Mouse (Mus musculus) hindbrain, embryonic 16.5 days (tissue): ENCODE results near the gene Rfx4. TPM values are rescaled to one million over a fixed set of nuclear protein-coding genes. Genes with fewer than 3 reads are reported as not detected.

Experiments used
- ATAC-seq: fragments of 200-750 bp; cut with Nextera tagmentation; 2 replicates; pipeline ENCODE4 v1.8.0; 2017; ENCODE audit warnings: moderate TSS enrichment, moderate library complexity
- H3K27ac ChIP-seq: fragments of 300-500 bp; sonication (generic); 2 replicates; pipeline ENCODE4 v1.5.1; 2014; ENCODE audit warnings: low read depth, mild to moderate bottlenecking, control low read depth, low read length, moderate library complexity
- H3K27me3 ChIP-seq: fragments of 300-500 bp; sonication (generic); replicated peaks from 2 replicates; pipeline ENCODE4 v1.6.1; 2014; ENCODE audit warnings: low read length; ENCODE audit not compliant: control insufficient read depth, insufficient read depth
- H3K36me3 ChIP-seq: fragments of 300-500 bp; sonication (generic); 2 replicates; pipeline ENCODE4 v1.6.1; 2014; ENCODE audit warnings: mild to moderate bottlenecking, low read length, moderate library complexity, mixed read lengths; ENCODE audit not compliant: control insufficient read depth, insufficient read depth
- H3K4me1 ChIP-seq: fragments of 300-500 bp; sonication (generic); 2 replicates; pipeline ENCODE4 v1.6.1; 2014; ENCODE audit warnings: low read depth, low read length; ENCODE audit not compliant: control insufficient read depth, insufficient read depth
- H3K4me2 ChIP-seq: fragments of 300-500 bp; sonication (generic); 2 replicates; pipeline ENCODE4 v1.6.1; 2014; ENCODE audit warnings: mild to moderate bottlenecking, low read length, control low read depth, moderate library complexity
- H3K4me3 ChIP-seq: fragments of 300-500 bp; sonication (generic); 2 replicates; pipeline ENCODE4 v1.5.1; 2014; ENCODE audit warnings: mild to moderate bottlenecking, low read length, control low read depth, moderate library complexity
- H3K9ac ChIP-seq: fragments of 300-500 bp; sonication (generic); 2 replicates; pipeline ENCODE4 v1.6.1; 2014; ENCODE audit warnings: low read depth, mild to moderate bottlenecking, control low read depth, low read length, moderate library complexity
- H3K9me3 ChIP-seq: fragments of 300-500 bp; sonication (generic); 2 replicates; pipeline ENCODE4 v1.6.1; 2014; ENCODE audit warnings: mild to moderate bottlenecking, low read length, moderate library complexity; ENCODE audit not compliant: control insufficient read depth
- WGBS: fragments of 180-500 bp; shearing (Covaris S2); extraction: QIAGEN DNeasy Blood & Tissue Kit; methylation state at CpG from one replicate; pipeline ENCODE4 v1.1.7; 2014; 5-methylcytosine and 5-hydroxymethylcytosine counted together
- polyA plus RNA-seq: library from polyadenylated mRNA; unstranded; fragments of >200 nt; fragmentation: Nextera tagmentation; extraction: Ambion mirVana; gene quantifications from 2 replicates; pipeline ENCODE4 v1.2.1, GENCODE M21; 2015

The Rfx4 gene
- polyA plus RNA-seq, 1 experiment from 2014 or later = 16.1 TPM

DNA sequence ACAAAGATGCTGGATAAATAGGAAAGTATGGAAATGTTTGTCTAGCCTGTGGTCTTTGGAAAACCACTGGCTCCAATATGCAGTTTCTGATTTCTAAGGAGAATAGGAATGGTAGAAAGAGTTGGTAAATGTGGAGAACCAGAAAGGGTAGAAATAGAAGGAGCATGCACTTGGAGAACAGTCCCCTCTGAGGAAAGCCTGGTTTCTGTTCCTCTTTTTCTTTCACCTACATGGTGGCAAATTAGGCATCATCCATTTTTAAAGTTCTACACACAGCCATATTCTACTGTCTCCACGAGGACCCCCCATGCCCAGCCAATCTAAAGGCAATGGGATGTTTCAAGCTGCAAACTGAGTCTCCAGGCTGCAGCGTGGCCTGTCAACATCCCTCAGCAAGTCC is 81.5 kb downstream of the Rfx4 start:
- ATAC-seq = no peak
- WGBS = 94% methylated on average over 2 of the region's 2 CpGs
- no peaks in the 10 kb centered on the region for H3K27me3 ChIP-seq
- H3K9ac ChIP-seq = no peak overlapping the region
- no peaks in the 10 kb centered on the region for H3K4me1 ChIP-seq
- no peak overlapping the region for H3K4me2 ChIP-seq
- no peak overlapping the region for H3K4me3 ChIP-seq
- H3K9me3 ChIP-seq = no peaks in the 10 kb centered on the region
- no peaks in the 10 kb centered on the region for H3K36me3 ChIP-seq
- H3K27ac ChIP-seq = no peak overlapping the region

- Histone ChIP-seq H3K4me3 (no peak overlapping the region), H3K9me3 (no peaks in the 10 kb centered on the region), H3K27me3 (no peaks in the 10 kb centered on the region), H3K36me3 (no peaks in the 10 kb centered on the region), H3K9ac (no peak overlapping the region), H3K4me2 (no peak overlapping the region), H3K4me1 (no peaks in the 10 kb centered on the region), H3K27ac (no peak overlapping the region)
- WGBS = 79% methylated on average over 7 of the region's 7 CpGs
- ATAC-seq = no peak
Observed at GRCm38 (mm10) chr10:84838850-84839473, 83.1 kb downstream of the Rfx4 start.

- no peak overlapping the region for H3K4me2 ChIP-seq
- H3K27ac ChIP-seq = no peak overlapping the region
- H3K9me3 ChIP-seq = no peaks in the 10 kb centered on the region
- H3K4me1 ChIP-seq = no peaks in the 10 kb centered on the region; the same call in 1 of the 2 replicates
- no peaks in the 10 kb centered on the region for H3K36me3 ChIP-seq
- H3K27me3 ChIP-seq = no peaks in the 10 kb centered on the region
- H3K9ac ChIP-seq = no peak overlapping the region
- H3K4me3 ChIP-seq = no peak overlapping the region
- 68% methylated on average over 5 of the region's 5 CpGs for WGBS
- ATAC-seq = no peak
Observed at GRCm38 (mm10) chr10:84846638-84847037, 90.8 kb downstream of the Rfx4 start.

- 28% methylated on average over 12 of the region's 12 CpGs for WGBS
- Histone ChIP-seq H3K36me3 (no peaks in the 10 kb centered on the region), H3K4me1 (peaks cover 7% of the 10 kb centered on the region; the same call in 1 of the 2 replicates), H3K9me3 (no peaks in the 10 kb centered on the region), H3K27me3 (no peaks in the 10 kb centered on the region), H3K9ac (peak overlapping the region; percentile 23; the same call in 1 of the 2 replicates), H3K27ac (peak overlapping the region; percentile 57), H3K4me2 (peak overlapping the region; percentile 6; the same call in 1 of the 2 replicates), H3K4me3 (no peak overlapping the region)
- peak; percentile 97 for ATAC-seq
Observed at GRCm38 (mm10) chr10:84851981-84852979, 96.4 kb downstream of the Rfx4 start.

DNA sequence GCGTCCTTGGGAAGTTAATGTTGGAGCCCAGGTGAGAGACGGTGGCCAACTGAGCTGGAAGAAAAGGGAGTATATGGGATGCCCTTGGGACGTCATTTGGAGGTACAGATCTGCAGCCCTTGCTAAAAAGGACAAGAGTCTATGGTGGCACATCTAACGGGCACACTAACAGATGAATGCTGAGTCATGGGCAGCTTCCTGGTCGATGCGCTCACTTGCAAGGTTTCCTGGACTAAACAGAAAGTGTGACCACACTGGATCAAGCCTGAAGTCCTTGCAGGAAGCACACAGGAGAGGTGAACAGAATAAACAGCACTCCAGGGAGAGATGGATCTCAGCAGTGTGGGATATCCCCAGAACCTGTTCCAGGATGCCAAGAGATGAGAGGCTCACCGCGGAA is 98.2 kb downstream of the Rfx4 start:
- Histone ChIP-seq H3K27me3 (no peaks in the 10 kb centered on the region), H3K9me3 (no peaks in the 10 kb centered on the region), H3K4me2 (no peak overlapping the region), H3K9ac (no peak overlapping the region), H3K36me3 (no peaks in the 10 kb centered on the region), H3K27ac (no peak overlapping the region), H3K4me3 (no peak overlapping the region), H3K4me1 (peaks cover 17% of the 10 kb centered on the region)
- no peak for ATAC-seq
- WGBS = 94% methylated on average over 8 of the region's 8 CpGs

- no peaks in the 10 kb centered on the region for H3K36me3 ChIP-seq
- no peak overlapping the region for H3K4me3 ChIP-seq
- ATAC-seq = no peak
- no peaks in the 10 kb centered on the region for H3K27me3 ChIP-seq
- H3K9ac ChIP-seq = no peak overlapping the region
- no peak overlapping the region for H3K4me2 ChIP-seq
- H3K4me1 ChIP-seq = peaks cover 23% of the 10 kb centered on the region
- H3K27ac ChIP-seq = no peak overlapping the region
- no peaks in the 10 kb centered on the region for H3K9me3 ChIP-seq
- WGBS = 75% methylated on average over 11 of the region's 11 CpGs
Observed at GRCm38 (mm10) chr10:84855466-84855865, 99.6 kb downstream of the Rfx4 start.

GRCm38 (mm10) chr10:84858371-84858770 is 102.5 kb downstream of the Rfx4 start:
- H3K27ac ChIP-seq = 0 out of 2 replicates have a peak overlapping the region, but pooled peaks have one; percentile 39

DNA sequence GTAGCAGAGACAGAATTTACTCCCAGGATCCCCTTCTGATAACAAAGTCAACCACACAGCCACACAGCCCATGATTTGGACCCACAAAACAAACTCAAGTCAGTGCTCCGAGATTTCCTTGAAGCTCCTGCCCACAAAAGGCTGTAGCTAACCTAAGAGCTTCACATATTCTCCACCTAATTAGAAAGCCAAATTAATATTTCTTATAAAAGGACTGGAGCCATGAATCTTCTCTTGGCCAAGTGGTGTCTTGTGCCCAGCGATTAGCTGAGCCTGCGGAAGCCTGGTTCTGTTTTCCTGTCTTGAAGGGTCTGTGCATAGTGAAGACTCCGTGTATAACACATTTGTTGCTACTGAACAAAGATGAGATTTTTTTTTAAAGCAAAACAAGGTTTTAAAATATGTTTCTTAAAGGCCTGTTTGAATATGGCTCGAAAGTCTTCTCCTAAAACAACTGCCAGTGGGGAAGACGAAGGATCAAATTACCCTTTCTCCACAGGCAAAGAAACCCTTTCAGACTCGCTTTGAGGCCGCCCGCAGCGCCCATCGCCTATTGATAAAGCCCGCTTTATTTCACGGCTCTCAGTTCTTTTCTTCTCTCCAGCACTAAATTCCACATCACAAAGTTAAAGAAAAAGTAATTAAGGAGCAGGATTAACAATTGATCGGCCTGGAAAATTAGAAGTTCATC is 103.1 kb downstream of the Rfx4 start:
- Histone ChIP-seq H3K9me3 (no peaks in the 10 kb centered on the region), H3K4me1 (peaks cover 15% of the 10 kb centered on the region), H3K4me3 (no peak overlapping the region), H3K9ac (no peak overlapping the region), H3K27me3 (no peaks in the 10 kb centered on the region), H3K36me3 (no peaks in the 10 kb centered on the region), H3K4me2 (no peak overlapping the region), H3K27ac (peak overlapping the region; percentile 39; the same call in 1 of the 2 replicates)
- 9% methylated on average over 14 of the region's 14 CpGs for WGBS
- ATAC-seq = no peak

More at GRCm38 (mm10) chr10:84858371-84858770, 102.5 kb downstream of the Rfx4 start:
- H3K27me3 ChIP-seq = no peaks in the 10 kb centered on the region
- no peak overlapping the region for H3K4me3 ChIP-seq
- no peaks in the 10 kb centered on the region for H3K36me3 ChIP-seq
- H3K4me1 ChIP-seq = peaks cover 15% of the 10 kb centered on the region
- H3K9ac ChIP-seq = no peak overlapping the region
- 51% methylated on average over 8 of the region's 8 CpGs for WGBS
- no peak for ATAC-seq
- no peak overlapping the region for H3K4me2 ChIP-seq
- no peaks in the 10 kb centered on the region for H3K9me3 ChIP-seq
